Mouse (Mus musculus) urinary bladder, postnatal 14 days (tissue): Measurements from ENCODE around the gene Rdh16f2.
"Not testable (repeated sequence)": the region's sequence is repeated elsewhere in the genome, so short reads cannot be mapped to it uniquely, and the experiment has no call there.

Source experiments
- DNase-seq: peaks from one replicate; pipeline ENCODE4 v3.0.0; 2021; ENCODE audit warnings: low spot score

The Rdh16f2 gene

DNA sequence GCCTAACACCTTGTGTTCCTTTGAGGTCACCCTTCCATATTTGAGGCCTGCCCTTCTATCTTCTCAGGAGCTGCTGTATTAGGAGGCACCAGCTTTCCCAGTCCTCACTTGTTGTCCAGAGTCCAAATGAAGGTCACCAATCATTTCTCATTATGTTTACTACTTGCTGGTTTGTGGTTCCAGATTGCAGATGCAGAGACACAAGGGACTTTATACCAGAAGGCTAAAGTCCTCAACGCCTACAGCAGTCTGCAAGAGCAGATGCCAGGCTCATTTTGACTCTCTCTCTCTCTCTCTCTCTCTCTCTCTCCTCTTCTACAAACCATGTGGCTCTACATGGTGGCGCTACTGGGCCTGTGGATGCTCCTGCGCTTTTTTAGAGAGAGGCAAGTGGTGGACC is at the start of gene Rdh16f2:
Rdh16f2 (plus strand) TSS at position 243 of the 400 bp plus-strand sequence.
- no peak for DNase-seq

DNA sequence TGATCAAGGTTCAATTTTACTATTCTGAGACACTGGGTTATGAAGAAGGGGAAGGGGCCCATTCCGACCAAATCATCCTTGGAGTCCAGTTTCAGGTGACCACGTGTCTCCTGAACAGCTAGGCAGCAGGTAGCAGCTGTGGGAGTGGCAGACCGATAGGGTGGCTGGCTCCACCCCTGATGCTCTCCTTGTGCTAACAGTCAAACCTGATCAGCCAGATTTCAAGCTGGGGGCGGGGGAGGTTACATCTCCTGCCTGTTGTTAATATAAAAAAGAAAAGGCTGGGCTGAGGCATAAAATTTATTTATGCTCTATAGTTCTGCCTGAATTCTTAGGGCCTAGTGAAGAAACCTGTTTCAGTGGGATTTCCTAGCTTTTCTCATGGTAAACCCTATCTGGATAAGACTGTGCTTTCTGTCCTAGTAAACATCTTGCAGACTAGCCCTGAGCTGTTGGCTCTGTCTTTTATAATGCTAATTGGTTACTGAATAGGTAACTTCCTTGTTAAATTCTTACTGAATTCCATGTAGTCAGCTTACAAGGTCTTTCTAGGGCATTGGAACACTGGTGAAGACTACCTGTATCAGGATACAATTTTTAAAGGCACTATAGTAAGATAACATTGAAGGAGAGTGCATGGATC is 48.9 kb upstream of the Rdh16f2 start:
- DNase-seq = peak; percentile 41

DNA sequence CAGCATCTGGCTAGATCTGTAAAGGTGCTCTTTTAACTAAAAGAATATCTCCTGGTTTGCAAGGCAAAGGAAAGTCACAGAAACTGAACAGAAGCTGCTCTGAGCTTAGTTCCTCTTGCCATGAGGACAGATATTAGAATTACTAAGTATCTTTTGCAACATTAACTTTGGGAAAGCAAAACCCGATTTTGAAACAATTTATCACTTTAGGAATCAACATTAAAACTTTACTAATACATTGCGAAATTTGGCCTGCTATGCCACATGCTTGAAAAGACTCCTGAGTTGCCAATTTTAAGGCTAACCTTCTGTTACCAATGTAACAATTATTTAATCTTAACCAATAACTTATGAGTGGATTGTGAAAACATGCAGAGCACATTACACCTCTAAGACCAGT is 44.5 kb upstream of the Rdh16f2 start:
- DNase-seq = not testable (repeated sequence)

DNA sequence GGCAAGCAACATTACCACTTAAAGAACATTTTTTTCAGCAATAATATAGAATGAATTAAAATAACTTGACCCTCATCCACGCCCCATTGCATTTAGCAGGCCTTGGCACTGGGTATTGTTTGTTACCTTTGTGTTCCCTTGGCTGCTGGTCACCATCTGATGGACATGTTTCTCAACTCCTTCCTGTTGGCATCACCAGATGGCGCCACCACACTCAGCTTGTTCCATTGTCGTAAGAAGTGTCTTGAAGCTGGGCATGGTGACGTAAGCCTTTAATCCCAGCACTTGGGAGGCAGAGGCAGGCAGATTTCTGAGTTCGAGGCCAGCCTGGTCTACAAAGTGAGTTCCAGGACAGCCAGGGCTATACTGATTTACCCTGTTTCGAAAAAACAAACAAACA is 40.9 kb upstream of the Rdh16f2 start:
- DNase-seq = no peak

DNA sequence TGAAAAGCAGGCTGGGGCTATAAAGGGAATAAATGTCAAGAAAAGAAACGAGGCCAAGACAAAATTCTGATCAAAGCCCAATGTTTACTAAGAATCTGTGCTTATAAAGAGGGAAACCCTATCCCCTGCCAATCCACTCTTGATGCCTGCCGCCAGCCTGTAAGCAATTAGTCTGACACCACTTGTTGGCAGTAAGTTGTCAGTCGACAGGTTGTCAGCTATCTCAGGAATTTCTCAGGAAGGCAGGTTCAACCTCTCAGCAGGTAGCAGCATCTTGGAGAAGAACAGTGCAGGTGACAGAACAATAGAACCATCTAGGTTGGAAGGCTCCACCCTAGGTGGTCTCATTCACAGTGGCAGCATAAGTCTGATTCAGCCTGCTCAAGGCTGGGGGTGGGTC is 37.2 kb upstream of the Rdh16f2 start:
- no peak for DNase-seq

DNA sequence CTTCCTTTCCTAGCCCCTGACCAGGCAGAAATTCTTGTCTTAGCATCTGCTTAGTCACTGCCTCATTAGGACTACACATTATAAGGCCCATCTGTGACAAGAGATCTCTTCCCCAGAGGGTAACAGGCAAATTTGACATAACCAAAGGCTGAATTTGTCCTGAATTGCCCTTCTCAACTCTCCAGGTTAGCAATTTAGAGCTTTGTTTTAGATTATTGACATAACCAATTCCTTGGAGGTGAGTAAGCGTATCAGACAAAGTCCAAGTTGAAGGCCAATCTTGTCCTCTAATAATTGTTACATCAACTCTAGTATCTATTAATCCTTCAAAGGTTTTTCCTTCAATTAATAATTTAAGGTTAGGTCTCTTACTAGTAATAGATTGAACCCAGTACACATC is 32.1 kb upstream of the Rdh16f2 start:
- DNase-seq = not testable (repeated sequence)

DNA sequence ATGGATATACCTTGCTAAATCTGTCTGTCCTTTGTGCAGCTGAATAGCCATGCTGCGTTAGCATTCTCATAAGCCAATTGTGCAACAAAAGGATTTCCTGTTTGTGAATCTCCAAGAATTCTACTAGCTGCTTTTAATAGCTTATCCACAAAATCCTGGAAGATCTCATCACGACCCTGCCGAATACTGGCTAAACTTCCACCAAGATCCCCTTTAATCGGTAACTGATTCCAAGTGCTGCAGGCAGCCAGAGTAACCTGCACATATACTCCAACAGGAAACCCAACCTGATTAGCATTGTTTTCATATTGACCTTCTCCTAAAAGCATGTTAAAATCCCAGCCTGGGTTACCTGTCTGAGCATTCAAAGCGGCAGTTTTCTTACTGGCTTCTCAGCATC is 31.0 kb upstream of the Rdh16f2 start:
- DNase-seq = no peak

DNA sequence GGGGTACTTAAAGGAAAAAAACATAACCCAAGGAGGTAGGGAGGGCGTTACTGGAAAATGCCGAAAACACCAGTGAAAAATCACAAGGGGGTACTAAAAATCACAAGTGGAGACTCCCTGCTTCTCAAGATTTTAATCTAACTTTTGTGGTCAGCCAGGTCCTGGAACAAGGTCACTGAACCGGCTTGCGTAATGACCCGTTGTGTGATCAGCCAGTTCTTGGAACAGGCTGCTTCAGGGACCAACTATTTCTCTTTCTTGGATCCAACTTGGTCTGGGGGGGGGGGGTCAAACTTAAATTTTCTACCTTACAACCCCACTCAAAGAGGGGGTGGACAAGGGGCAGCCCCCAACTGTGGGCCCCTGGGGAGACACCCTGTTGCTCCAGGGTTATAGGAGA is 28.5 kb upstream of the Rdh16f2 start:
- not testable (repeated sequence) for DNase-seq

DNA sequence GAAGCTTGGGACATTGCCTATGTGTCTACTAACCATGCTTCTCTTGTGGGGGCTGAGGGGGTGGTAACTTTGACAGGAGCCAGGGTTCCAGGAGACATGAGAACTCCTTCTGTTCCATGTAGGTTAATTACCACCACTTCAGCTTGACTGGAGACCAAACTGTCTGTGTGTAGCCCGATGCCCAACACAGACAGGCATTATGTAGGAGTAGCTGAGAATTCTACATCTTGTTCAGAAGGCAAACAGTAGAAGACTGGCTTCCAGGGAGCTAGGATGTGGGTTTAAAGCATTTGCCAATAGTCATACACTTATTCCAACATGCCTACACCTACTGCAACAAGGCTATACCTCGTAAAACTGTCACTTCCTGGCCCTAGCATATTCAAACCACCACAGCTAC is 27.7 kb upstream of the Rdh16f2 start:
- no peak for DNase-seq

DNA sequence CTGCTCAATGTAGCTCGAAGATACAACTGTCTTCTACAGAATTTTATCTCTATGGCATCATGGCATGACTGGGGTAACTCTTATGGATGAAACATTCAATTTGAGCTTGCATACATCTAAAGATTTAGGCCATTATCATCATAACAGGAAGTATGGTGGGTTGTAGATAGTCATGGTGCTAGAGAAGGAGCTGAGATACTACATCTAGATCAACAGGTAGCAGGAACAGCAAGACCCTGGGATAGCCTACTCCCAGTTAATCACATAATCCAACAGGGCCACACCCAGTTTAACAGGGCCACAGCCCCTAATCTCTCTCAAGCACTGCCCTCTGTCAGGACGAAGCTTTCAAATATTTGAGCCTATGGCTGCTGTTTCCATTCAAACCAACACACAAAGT is 25.5 kb upstream of the Rdh16f2 start:
- DNase-seq = no peak

DNA sequence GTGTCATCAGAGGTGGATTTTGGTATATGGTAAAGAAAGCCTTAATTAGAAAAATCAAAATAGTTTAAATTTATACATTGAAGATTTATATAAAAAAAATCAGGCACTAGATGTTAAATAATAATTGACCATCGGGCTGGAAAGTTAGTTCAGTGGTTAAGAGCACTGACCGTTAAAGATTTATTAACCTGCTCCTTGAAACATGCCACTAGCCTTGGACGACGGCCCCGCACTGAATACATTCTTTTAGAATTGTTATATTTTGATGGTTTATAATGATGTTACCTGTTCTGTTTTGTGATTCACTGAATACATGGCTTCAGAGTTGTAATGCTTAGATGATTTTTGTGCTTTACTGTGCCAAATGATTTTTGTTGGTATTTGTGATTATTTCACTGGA is 20.3 kb upstream of the Rdh16f2 start:
- not testable (repeated sequence) for DNase-seq

DNA sequence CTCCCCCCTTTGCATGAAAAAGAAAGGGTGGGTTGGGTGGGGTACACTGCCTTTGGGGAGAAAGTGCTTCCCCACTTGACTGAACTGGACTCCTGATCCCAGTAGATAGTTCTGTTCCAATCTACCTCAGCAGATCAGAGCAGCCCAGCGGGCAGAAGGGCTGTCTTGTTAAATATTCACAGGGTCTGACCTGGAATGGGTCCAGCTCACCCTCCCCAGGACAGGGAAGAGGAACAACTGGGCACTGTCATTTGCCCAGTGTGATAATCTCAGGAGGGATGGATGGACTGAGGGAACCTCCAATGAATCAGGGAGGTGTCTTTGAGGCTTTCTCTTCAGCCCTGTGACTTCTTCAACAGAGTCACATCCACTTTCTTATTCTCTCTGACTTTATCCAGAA is 18.2 kb upstream of the Rdh16f2 start:
- no peak for DNase-seq

DNA sequence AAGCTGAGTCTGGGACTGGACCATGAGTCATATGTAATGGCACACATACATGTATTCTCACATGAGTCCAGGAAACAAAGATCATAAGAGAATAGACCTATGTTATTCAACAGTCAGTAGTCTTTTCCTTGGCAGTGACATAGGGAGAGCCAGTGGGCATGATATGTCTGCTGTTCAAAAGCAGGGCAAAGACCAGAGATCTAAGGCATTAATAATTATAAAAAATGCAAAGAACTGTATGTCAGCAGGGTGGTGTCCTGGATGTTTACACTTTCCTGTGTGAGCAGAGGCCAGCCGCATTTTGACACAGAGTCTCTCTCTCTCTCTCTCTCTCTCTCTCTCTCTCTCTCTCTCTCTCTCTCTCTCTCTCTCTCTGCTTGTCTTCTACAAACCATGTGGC is 16.6 kb upstream of the Rdh16f2 start, which contains the start of gene Rdh19:
Rdh19 (plus strand) TSS at position 301 of the 400 bp plus-strand sequence.
- no peak for DNase-seq

DNA sequence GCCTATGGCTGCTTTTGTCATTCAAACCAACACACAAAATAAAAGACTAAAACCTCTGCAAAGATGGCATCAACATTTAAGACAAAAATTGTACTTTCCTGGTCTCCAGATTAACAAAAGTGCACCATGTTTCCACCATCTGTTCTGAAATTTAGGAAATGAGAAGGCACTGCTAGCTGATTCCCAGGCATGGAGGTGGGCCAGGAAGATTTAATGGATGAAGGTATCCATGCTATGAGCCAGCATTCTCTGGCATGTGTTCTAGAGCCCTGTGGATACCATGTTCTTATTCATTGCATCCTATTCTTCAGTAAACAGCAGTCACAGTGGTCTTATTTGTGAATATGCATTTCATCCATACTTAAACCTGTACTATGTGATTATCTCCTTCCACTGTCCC is 9.9 kb upstream of the Rdh16f2 start:
- no peak for DNase-seq

DNA sequence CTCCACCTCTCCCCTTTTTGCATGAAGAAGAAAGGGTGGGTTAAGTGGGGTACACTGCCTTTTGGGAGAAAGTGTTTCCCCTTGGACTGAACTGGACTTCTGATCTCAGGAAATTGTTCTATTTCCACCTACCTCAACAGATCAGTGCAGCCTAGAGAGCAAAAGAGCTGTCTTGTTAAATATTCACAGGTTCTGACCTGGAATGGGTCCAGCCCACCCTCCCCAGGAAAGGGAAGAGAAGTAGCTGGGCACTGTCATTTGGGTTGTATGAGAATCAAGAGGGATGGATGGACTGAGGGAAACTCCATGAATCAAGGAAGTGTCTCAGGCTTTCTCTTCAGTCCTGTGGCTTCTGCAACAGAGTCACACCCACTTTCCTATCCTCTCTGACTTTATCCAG is 1.3 kb upstream of the Rdh16f2 start:
- DNase-seq = no peak

DNA sequence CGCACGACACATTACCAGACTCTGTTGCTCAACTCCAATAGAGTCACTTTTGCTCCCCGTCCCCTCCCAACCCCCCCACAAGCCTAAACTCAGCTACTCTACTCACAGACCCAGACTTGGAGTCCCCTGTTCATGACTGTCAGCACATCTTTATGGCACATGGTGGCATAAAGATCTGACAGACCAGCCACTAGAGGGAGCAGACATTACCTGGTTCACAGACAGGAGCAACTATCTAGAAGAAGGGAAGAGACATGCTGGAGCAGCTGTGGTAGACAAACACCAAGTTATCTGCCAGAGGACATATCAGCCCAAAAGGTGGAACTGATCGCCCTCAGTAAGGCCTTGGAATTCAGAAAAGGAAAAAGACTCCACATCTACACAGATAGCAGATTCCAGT is 6.2 kb downstream of the Rdh16f2 start:
- DNase-seq = peak; percentile 33

DNA sequence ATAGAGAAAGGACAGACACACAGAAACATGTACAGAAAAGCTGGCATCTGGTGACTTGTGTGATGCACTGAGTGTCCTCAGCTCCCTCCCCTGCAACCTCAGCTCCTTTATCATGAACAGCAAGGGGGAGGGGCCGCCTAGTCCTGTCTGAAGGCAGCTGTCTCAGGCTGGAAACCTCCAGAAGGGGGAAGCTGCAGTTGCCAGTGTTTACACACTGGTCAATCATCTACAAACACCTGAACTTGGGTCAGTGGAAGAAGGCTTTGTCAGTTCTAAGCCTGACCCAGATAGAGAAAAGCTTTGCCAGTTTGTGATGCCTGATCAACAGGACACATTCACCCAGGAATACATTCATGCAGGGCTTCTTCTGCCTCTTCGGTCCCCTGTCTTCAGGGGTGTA is 11.4 kb downstream of the Rdh16f2 start:
- peak; percentile 78 for DNase-seq

DNA sequence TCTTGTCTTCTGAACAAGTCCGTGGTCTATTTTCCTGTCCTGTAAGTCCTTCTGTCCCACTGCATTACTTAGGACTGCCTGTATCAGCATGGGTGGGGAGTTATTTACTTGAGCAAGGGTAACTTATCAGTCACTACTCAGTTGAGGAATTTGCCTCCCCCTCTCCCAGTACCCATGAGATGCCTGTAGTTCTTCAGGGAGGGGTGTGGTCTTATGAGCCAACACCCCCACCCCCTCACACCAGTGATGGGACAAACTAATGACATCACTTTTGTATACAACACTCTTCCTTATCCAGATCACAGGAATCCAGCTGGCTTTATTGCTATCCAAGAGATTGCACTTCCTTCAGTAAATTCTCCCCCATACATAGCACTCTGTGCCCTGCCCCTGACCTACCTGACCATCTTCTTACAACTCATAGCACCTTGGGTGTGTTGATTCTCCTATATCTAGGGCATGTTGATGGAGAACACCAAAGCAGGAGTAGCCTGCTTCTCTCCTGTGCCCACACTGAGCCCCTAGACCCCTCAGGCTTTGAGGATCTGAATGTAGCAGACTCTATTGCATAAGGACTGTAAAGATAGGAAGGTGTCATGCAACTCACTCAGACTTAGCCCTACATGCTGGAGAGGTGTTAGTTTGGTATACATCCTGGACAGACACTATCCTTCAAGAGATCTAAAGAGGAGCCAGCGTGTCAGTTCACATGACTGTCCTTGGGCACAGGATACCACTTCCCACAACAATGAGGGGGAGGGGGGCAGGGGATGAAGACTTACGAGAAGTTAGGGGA is 12.2 kb downstream of the Rdh16f2 start:
- peak; percentile 5 for DNase-seq

DNA sequence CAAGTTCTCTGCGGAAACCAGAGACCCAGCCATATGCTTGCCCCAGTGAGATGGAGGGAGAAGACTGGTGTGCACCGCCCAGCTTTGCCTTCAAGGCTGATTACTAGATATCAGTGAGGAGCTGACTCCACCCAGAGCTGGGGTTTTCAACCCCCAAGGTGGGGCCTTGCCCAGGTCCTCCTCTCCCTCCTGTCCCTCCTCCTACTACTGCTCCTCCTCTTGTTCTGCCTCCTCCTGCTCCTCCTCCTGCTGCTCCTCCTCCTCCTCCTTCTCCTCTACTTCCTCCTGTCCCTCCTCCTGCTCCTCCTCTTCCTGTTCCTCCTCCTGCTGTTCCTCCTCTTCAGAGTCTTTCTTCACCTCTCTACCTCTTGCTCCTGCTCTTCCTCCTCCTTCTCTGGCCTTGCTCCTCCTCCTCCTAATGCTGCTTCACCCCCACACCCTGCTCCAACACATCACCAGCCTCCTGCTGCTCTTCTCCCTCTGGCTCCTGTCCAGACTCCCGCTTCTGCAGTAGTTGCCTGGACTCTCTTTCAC is 12.9 kb downstream of the Rdh16f2 start:
- peak; percentile 44 for DNase-seq

DNA sequence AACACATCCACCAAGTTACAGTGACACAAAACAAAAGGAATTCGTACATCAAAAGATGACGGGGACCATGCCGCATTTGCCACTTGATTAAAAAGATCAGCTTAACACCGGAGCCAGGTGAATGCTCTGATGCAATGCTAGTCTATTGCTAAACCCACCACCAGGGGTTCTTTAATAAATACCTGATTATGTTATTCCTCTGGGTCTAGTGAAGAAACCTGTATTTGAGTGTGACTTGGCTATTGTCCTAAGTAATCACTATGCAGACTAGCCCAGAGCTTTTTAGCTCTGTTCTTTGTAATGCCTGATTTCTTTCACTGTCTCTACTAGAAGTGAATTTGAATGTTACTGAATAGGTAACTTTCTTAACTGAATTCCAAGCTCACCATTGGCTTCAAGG is 14.8 kb downstream of the Rdh16f2 start:
- no peak for DNase-seq

DNA sequence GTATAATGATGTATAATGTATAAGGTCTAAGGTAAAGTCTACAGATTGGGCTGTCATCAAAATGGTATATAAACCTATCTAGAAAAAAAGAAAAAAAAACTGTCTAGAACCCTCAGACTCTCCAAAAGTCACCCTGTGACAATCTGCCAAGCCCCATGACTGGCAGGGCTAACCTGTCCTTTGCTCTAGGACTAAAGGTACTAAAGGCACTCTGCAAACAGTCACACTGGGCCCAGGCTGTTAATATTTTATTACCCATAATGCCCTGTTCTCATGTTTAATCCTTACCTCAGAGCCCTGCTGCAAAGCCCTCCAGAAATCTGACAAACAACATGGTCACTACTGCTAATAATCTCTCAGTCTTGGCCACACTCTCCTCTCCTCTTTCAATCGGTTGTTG is 20.3 kb downstream of the Rdh16f2 start:
- no peak for DNase-seq

DNA sequence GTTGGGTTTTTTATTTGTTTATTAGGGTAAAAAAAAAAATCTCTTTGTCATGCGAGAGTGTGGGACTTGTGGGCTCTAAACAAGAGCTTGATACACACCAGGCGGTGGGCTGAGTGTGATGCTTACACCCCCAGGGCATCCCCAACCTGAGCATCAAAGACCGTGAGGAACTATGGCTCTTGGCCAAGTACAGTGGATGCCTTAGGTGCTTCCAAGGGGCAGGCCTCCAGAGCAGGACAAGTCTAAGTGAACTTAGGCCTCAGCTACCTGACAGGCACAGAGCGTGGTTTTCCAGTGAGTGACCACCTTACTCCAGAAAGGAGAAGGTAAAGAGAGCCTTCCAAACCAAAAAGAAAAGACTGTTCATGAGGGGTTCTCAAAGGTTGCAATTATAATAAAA is 20.7 kb downstream of the Rdh16f2 start:
- no peak for DNase-seq

DNA sequence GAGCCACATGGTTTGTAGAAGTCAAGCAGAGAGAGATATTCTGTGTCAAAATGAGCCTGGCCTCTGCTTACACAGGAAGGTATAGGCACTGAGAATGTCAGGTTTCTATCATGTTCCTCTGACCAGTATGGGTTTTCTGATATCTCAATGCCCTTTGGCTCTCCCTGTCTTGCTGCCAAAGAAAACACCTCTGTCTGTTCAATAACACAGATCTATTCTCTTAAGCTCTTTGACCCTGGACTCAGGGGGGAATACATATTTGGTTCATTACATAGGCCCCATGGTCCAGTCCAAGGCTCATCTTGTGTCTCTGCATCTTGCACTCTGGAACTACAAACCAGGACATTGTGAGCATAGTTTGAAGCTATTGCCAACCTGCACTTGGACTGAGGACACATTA is 22.3 kb downstream of the Rdh16f2 start, which contains the start of gene Rdh7:
Rdh7 (minus strand) TSS at position 213 of the 400 bp plus-strand sequence.
- DNase-seq = no peak
